Mouse (Mus musculus): ENCODE results near the gene Tcf20. TPM values are rescaled to one million over a fixed set of nuclear protein-coding genes. Genes with fewer than 3 reads are reported as not detected.

Gene Tcf20
- polyA plus RNA-seq, 1 experiment = 48.7 TPM

GRCm38 (mm10) chr15:82955286-82955685 is 32.4 kb downstream of the Tcf20 start:
- H3K27me3 ChIP-seq (ENCODE audit: control insufficient read depth, insufficient read depth, low read length) = no peaks in the 10 kb centered on the region
- WGBS = 96% methylated on average over 8 of the region's 8 CpGs
- DNase-seq = no peak
- no peak overlapping the region for H3K4me3 ChIP-seq (ENCODE audit: control insufficient read depth, insufficient read depth, low read length)
- H3K36me3 ChIP-seq (ENCODE audit: control insufficient read depth, insufficient read depth, low read length) = no peaks in the 10 kb centered on the region
- H3K27ac ChIP-seq (ENCODE audit: control insufficient read depth, insufficient read depth, low read length) = no peak overlapping the region
- H3K4me1 ChIP-seq (replicated peaks; ENCODE audit: control insufficient read depth, insufficient read depth, low read length) = no peaks in the 10 kb centered on the region; the same call in 1 of the 2 replicates
- TF ChIP-seq CTCF (IDR thresholded peaks at IDR 0.05; ENCODE audit: borderline replicate concordance, control insufficient read depth, extremely low read depth, insufficient read depth, low read length, poor library complexity) (no peak), POLR2A (IDR thresholded peaks at IDR 0.05; ENCODE audit: control insufficient read depth, extremely low read depth, insufficient read depth, low read length, poor library complexity) (no peak)

- Histone ChIP-seq H3K4me1 (replicated peaks; ENCODE audit: control insufficient read depth, insufficient read depth, low read length) (no peaks in the 10 kb centered on the region; the same call in 1 of the 2 replicates), H3K27ac (ENCODE audit: control insufficient read depth, insufficient read depth, low read length) (no peak overlapping the region), H3K27me3 (ENCODE audit: control insufficient read depth, insufficient read depth, low read length) (no peaks in the 10 kb centered on the region), H3K4me3 (ENCODE audit: control insufficient read depth, insufficient read depth, low read length) (no peak overlapping the region), H3K36me3 (ENCODE audit: control insufficient read depth, insufficient read depth, low read length) (no peaks in the 10 kb centered on the region)
- DNase-seq = no peak
- 94% methylated on average over 5 of the region's 5 CpGs for WGBS
- TF ChIP-seq CTCF (IDR thresholded peaks at IDR 0.05; ENCODE audit: borderline replicate concordance, control insufficient read depth, extremely low read depth, insufficient read depth, low read length, poor library complexity) (no peak), POLR2A (IDR thresholded peaks at IDR 0.05; ENCODE audit: control insufficient read depth, extremely low read depth, insufficient read depth, low read length, poor library complexity) (no peak)
Observed at GRCm38 (mm10) chr15:82954034-82954433, 33.6 kb downstream of the Tcf20 start.

GRCm38 (mm10) chr15:82953096-82953495 is 34.6 kb downstream of the Tcf20 start:
- WGBS = 94% methylated on average over 4 of the region's 4 CpGs
- DNase-seq = no peak
- Histone ChIP-seq H3K36me3 (ENCODE audit: control insufficient read depth, insufficient read depth, low read length) (no peaks in the 10 kb centered on the region), H3K4me1 (replicated peaks; ENCODE audit: control insufficient read depth, insufficient read depth, low read length) (no peaks in the 10 kb centered on the region; the same call in 1 of the 2 replicates), H3K27ac (ENCODE audit: control insufficient read depth, insufficient read depth, low read length) (no peak overlapping the region), H3K4me3 (ENCODE audit: control insufficient read depth, insufficient read depth, low read length) (no peak overlapping the region), H3K27me3 (ENCODE audit: control insufficient read depth, insufficient read depth, low read length) (no peaks in the 10 kb centered on the region)
- TF ChIP-seq POLR2A (IDR thresholded peaks at IDR 0.05; ENCODE audit: control insufficient read depth, extremely low read depth, insufficient read depth, low read length, poor library complexity) (no peak), CTCF (IDR thresholded peaks at IDR 0.05; ENCODE audit: borderline replicate concordance, control insufficient read depth, extremely low read depth, insufficient read depth, low read length, poor library complexity) (no peak)

GRCm38 (mm10) chr15:82952292-82952705 is 35.4 kb downstream of the Tcf20 start:
- Histone ChIP-seq H3K36me3 (ENCODE audit: control insufficient read depth, insufficient read depth, low read length) (no peaks in the 10 kb centered on the region), H3K4me1 (replicated peaks; ENCODE audit: control insufficient read depth, insufficient read depth, low read length) (no peaks in the 10 kb centered on the region; the same call in 1 of the 2 replicates), H3K27ac (ENCODE audit: control insufficient read depth, insufficient read depth, low read length) (no peak overlapping the region), H3K4me3 (ENCODE audit: control insufficient read depth, insufficient read depth, low read length) (no peak overlapping the region), H3K27me3 (ENCODE audit: control insufficient read depth, insufficient read depth, low read length) (no peaks in the 10 kb centered on the region)
- WGBS = 24% methylated on average over 20 of the region's 20 CpGs
- no peak for DNase-seq
- TF ChIP-seq POLR2A (IDR thresholded peaks at IDR 0.05; ENCODE audit: control insufficient read depth, extremely low read depth, insufficient read depth, low read length, poor library complexity) = no peak
- no peak for TF ChIP-seq CTCF (IDR thresholded peaks at IDR 0.05; ENCODE audit: borderline replicate concordance, control insufficient read depth, extremely low read depth, insufficient read depth, low read length, poor library complexity)

- no peak for TF ChIP-seq CTCF (IDR thresholded peaks at IDR 0.05; ENCODE audit: borderline replicate concordance, control insufficient read depth, extremely low read depth, insufficient read depth, low read length, poor library complexity)
- no peak for TF ChIP-seq POLR2A (IDR thresholded peaks at IDR 0.05; ENCODE audit: control insufficient read depth, extremely low read depth, insufficient read depth, low read length, poor library complexity)
- DNase-seq = no peak
- no peaks in the 10 kb centered on the region for H3K36me3 ChIP-seq (ENCODE audit: control insufficient read depth, insufficient read depth, low read length)
- H3K27me3 ChIP-seq (ENCODE audit: control insufficient read depth, insufficient read depth, low read length) = no peaks in the 10 kb centered on the region
- no peaks in the 10 kb centered on the region; the same call in 1 of the 2 replicates for H3K4me1 ChIP-seq (replicated peaks; ENCODE audit: control insufficient read depth, insufficient read depth, low read length)
- H3K4me3 ChIP-seq (ENCODE audit: control insufficient read depth, insufficient read depth, low read length) = no peak overlapping the region
- WGBS = 95% methylated on average over 8 of the region's 8 CpGs
- H3K27ac ChIP-seq (ENCODE audit: control insufficient read depth, insufficient read depth, low read length) = no peak overlapping the region
Observed at GRCm38 (mm10) chr15:82950246-82950645, 37.4 kb downstream of the Tcf20 start.

GRCm38 (mm10) chr15:82947431-82947830 is 40.2 kb downstream of the Tcf20 start:
- TF ChIP-seq POLR2A (IDR thresholded peaks at IDR 0.05; ENCODE audit: control insufficient read depth, extremely low read depth, insufficient read depth, low read length, poor library complexity) = no peak
- no peak for TF ChIP-seq CTCF (IDR thresholded peaks at IDR 0.05; ENCODE audit: borderline replicate concordance, control insufficient read depth, extremely low read depth, insufficient read depth, low read length, poor library complexity)
- Histone ChIP-seq H3K27me3 (ENCODE audit: control insufficient read depth, insufficient read depth, low read length) (no peaks in the 10 kb centered on the region), H3K4me3 (ENCODE audit: control insufficient read depth, insufficient read depth, low read length) (no peak overlapping the region), H3K4me1 (replicated peaks; ENCODE audit: control insufficient read depth, insufficient read depth, low read length) (no peaks in the 10 kb centered on the region; the same call in 1 of the 2 replicates), H3K27ac (ENCODE audit: control insufficient read depth, insufficient read depth, low read length) (no peak overlapping the region), H3K36me3 (ENCODE audit: control insufficient read depth, insufficient read depth, low read length) (no peaks in the 10 kb centered on the region)
- no peak for DNase-seq
- 85% methylated on average over 5 of the region's 5 CpGs for WGBS
